Comparison of ENCODE assay signal across 9 mouse cellular contexts in the genomic region with DNA sequence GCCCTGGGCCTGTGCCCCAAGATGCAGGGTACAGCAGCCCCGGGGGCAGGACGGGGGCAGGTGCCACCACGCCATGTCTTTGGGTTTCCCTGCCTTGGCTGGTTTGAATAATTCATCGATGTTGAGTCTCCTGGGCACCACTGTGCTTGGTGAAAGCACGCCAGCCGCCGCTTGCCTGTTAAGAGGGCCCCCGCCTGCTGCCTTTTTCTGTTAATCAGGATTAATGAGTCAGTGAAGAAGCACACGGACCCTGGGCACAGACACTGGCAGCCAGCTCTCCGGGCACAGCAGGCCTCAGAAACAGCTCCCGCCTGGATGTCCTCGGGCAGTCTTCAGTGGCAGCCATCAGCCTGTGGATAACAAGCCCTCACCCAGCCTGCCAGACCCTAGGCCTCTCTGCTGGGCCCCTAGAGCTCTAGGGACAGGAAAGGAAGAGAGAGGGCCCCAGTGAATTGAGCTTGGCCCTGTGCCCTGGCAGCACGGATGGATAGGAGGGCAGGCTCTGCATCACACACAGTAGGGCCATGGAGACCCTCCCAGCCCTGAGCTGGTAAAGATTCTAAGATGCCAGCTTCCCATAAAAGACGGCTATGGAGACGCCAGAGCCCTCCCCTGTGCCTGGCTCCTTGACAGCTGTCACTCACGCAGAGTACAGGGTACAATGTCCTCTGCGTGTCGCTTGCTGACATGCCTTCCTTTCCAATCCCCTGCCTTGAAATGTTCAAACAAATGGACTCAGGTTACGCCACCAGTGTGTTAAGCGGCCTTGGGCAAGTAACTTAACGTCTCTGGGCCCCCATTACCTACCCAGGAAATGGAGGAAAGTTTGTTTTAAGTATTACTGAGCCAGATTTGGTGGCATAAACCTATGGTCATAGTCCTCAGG.
A peak's percentile ranks its signal among the peaks of the same experiment; 100 is the strongest.
DNase-seq lines count a peak whose midpoint lies in the region; ATAC-seq lines count a peak whose summit lies in the region.
"Had no signal": no experiment of that assay in that cellular context is flagged by ENCODE, and none has a peak within 500 bp of the region (broad histone marks: within the 10 kb centered on the region; RNA-seq: fewer than 3 reads in every experiment).

No protein-coding gene starts in this region.

- H3K27ac ChIP-seq in midbrain, embryonic 12.5 days (replicated peaks) = peak overlapping the region; percentile 82

- no peak overlapping the region for H3K4me2 ChIP-seq in midbrain, embryonic 12.5 days (replicated peaks)

- H3K36me3 ChIP-seq in midbrain, embryonic 12.5 days = no peaks in the 10 kb centered on the region

- no peak overlapping the region for H3K4me3 ChIP-seq in midbrain, embryonic 12.5 days
- H3K4me3 ChIP-seq: myocyte had no signal

- ATAC-seq in midbrain, embryonic 12.5 days (ENCODE audit: low FRiP score, low read depth) = peak; percentile 66
- ATAC-seq in megakaryocyte-erythroid progenitor cell, adult 5-6 weeks (replicated peaks; ENCODE audit: low FRiP score, low TSS enrichment, poor library complexity, severe bottlenecking) = no peak

- H3K9ac ChIP-seq in midbrain, embryonic 12.5 days (replicated peaks) = no peak overlapping the region

- H3K9me3 ChIP-seq in midbrain, embryonic 12.5 days = no peaks in the 10 kb centered on the region

- H3K4me1 ChIP-seq in midbrain, embryonic 12.5 days = peaks cover 28% of the 10 kb centered on the region

- peak; percentile 8 for DNase-seq in adrenal gland, postnatal 25 days
- peak; percentile 66 for DNase-seq in brain, embryonic 18.5 days (ENCODE audit: low read depth, low spot score)
- peak; percentile 29 to 43 for DNase-seq in frontal cortex, postnatal 14 days (ENCODE audit: low spot score in 2 of 2)
- no peak for DNase-seq in T-cell, adult 2 months (ENCODE audit: low spot score)
- no peak for DNase-seq in embryo, embryonic 11 days
- no peak for DNase-seq in spleen, postnatal 10 days (ENCODE audit: low spot score in 2 of 2)

- H3K27me3 ChIP-seq in midbrain, embryonic 12.5 days = no peaks in the 10 kb centered on the region

- 60% methylated on average over 21 of the region's 21 CpGs for WGBS in midbrain, embryonic 12.5 days

Comparison
In these comparisons a context has a peak if more than half of its experiments do, and no peak if none do; other contexts are left out.
1. DNase-seq: peak in adrenal gland, postnatal 25 days (single experiment), brain, embryonic 18.5 days (single experiment) and frontal cortex, postnatal 14 days (2 of 2); none in T-cell, adult 2 months (single experiment), embryo, embryonic 11 days (single experiment) and spleen, postnatal 10 days (0 of 2).